Mouse (Mus musculus) heart, embryonic 16.5 days (tissue): ENCODE measurements at regions not wholly inside any gene's neighbourhood (a gene's known extent, or its start where the extent isn't known, plus 50 kb on each side); places are given as distances from the start of the nearest gene placed in this dataset.
"Not testable (repeated sequence)": the region's sequence is repeated elsewhere in the genome, so short reads cannot be mapped to it uniquely, and the experiment has no call there.

Source experiments
- ATAC-seq: fragments of 200-750 bp; cut with Nextera tagmentation; replicated peaks from 2 replicates; pipeline ENCODE4 v1.8.0; 2017; ENCODE audit warnings: moderate number of reproducible peaks; ENCODE audit not compliant: insufficient read depth, low FRiP score; ENCODE audit errors: extremely low read depth
- H3K27ac ChIP-seq: fragments of 300-500 bp; sonication (generic); 2 replicates; pipeline ENCODE4 v1.5.1; 2014; ENCODE audit warnings: mild to moderate bottlenecking, low read length, control low read depth, moderate library complexity
- H3K27me3 ChIP-seq: fragments of 300-500 bp; sonication (generic); 2 replicates; pipeline ENCODE4 v1.6.1; 2014; ENCODE audit warnings: low read length, mixed read lengths; ENCODE audit not compliant: control insufficient read depth, insufficient read depth
- H3K36me3 ChIP-seq: fragments of 300-500 bp; sonication (generic); 2 replicates; pipeline ENCODE4 v1.6.1; 2014; ENCODE audit not compliant: control insufficient read depth, insufficient read depth
- H3K4me1 ChIP-seq: fragments of 300-500 bp; sonication (generic); 2 replicates; pipeline ENCODE4 v1.6.1; 2014; ENCODE audit warnings: low read length, mixed read lengths; ENCODE audit not compliant: control insufficient read depth, insufficient read depth
- H3K4me2 ChIP-seq: fragments of 300-500 bp; sonication (generic); 2 replicates; pipeline ENCODE4 v1.6.1; 2014; ENCODE audit warnings: low read depth, mild to moderate bottlenecking, control low read depth, low read length
- H3K4me3 ChIP-seq: fragments of 300-500 bp; sonication (generic); 2 replicates; pipeline ENCODE4 v1.5.1; 2014; ENCODE audit warnings: mild to moderate bottlenecking, control low read depth, low read length
- H3K9ac ChIP-seq: fragments of 300-500 bp; sonication (generic); 2 replicates; pipeline ENCODE4 v1.6.1; 2014; ENCODE audit warnings: low read length, control low read depth
- H3K9me3 ChIP-seq: fragments of 300-500 bp; sonication (generic); replicated peaks from 2 replicates; pipeline ENCODE4 v1.6.1; 2016; ENCODE audit warnings: low read length; ENCODE audit not compliant: control insufficient read depth
- WGBS: fragments of 180-500 bp; shearing (Covaris S2); extraction: QIAGEN DNeasy Blood & Tissue Kit; methylation state at CpG from one replicate; pipeline ENCODE4 v1.1.7; 2014; 5-methylcytosine and 5-hydroxymethylcytosine counted together

GRCm38 (mm10) chr15:42111811-42112210 lies 1977.6 kb downstream of the 9330182O14Rik start:
- no peak overlapping the region for H3K27ac ChIP-seq
- no peak overlapping the region for H3K4me3 ChIP-seq
- no peaks in the 10 kb centered on the region for H3K36me3 ChIP-seq
- H3K4me2 ChIP-seq = no peak overlapping the region
- no peak for ATAC-seq
- H3K9ac ChIP-seq = no peak overlapping the region
- H3K9me3 ChIP-seq = no peaks in the 10 kb centered on the region
- WGBS = 63% methylated on average over 5 of the region's 5 CpGs
- no peaks in the 10 kb centered on the region for H3K4me1 ChIP-seq
- no peaks in the 10 kb centered on the region for H3K27me3 ChIP-seq

- no peak for ATAC-seq
- Histone ChIP-seq H3K9ac (no peak overlapping the region), H3K4me3 (no peak overlapping the region), H3K9me3 (no peaks in the 10 kb centered on the region), H3K27ac (no peak overlapping the region), H3K27me3 (no peaks in the 10 kb centered on the region), H3K36me3 (no peaks in the 10 kb centered on the region), H3K4me1 (no peaks in the 10 kb centered on the region), H3K4me2 (no peak overlapping the region)
- 91% methylated on average over 1 of the region's 1 CpGs for WGBS
Measured at GRCm38 (mm10) chr15:42127471-42127870, 1993.3 kb downstream of the 9330182O14Rik start.

- 87% methylated on average over 3 of the region's 3 CpGs for WGBS
- H3K4me3 ChIP-seq = no peak overlapping the region
- ATAC-seq = no peak
Measured at GRCm38 (mm10) chr15:42128976-42129375, 1994.8 kb downstream of the 9330182O14Rik start.

GRCm38 (mm10) chr15:42166546-42166945 lies 2032.4 kb downstream of the 9330182O14Rik start:
- no peak overlapping the region for H3K27ac ChIP-seq
- H3K4me1 ChIP-seq = no peaks in the 10 kb centered on the region
- no peak overlapping the region for H3K4me3 ChIP-seq
- no peaks in the 10 kb centered on the region for H3K36me3 ChIP-seq
- no peak for ATAC-seq
- no peaks in the 10 kb centered on the region for H3K27me3 ChIP-seq
- H3K9me3 ChIP-seq = no peaks in the 10 kb centered on the region
- no peak overlapping the region for H3K4me2 ChIP-seq
- H3K9ac ChIP-seq = no peak overlapping the region

More at GRCm38 (mm10) chr15:42128976-42129375, 1994.8 kb downstream of the 9330182O14Rik start:
- Histone ChIP-seq H3K4me2 (no peak overlapping the region), H3K4me1 (no peaks in the 10 kb centered on the region), H3K9ac (no peak overlapping the region), H3K27ac (no peak overlapping the region), H3K9me3 (no peaks in the 10 kb centered on the region), H3K27me3 (no peaks in the 10 kb centered on the region), H3K36me3 (no peaks in the 10 kb centered on the region)

GRCm38 (mm10) chr15:42177766-42178165 lies 2043.6 kb downstream of the 9330182O14Rik start:
- H3K27me3 ChIP-seq, H3K4me1 ChIP-seq, H3K9ac ChIP-seq, H3K27ac ChIP-seq, H3K36me3 ChIP-seq, H3K9me3 ChIP-seq, ATAC-seq, H3K4me2 ChIP-seq, H3K4me3 ChIP-seq: not testable (repeated sequence)
- 81% methylated on average over 1 of the region's 1 CpGs for WGBS

GRCm38 (mm10) chr15:42207187-42207846 lies 2073.2 kb downstream of the 9330182O14Rik start:
- H3K27me3 ChIP-seq = no peaks in the 10 kb centered on the region
- ATAC-seq = no peak
- H3K4me3 ChIP-seq = no peak overlapping the region
- 32% methylated on average over 5 of the region's 5 CpGs for WGBS
- no peak overlapping the region for H3K27ac ChIP-seq
- no peak overlapping the region for H3K9ac ChIP-seq
- H3K4me1 ChIP-seq = no peaks in the 10 kb centered on the region; the same call in 1 of the 2 replicates
- no peaks in the 10 kb centered on the region for H3K9me3 ChIP-seq
- no peaks in the 10 kb centered on the region for H3K36me3 ChIP-seq
- no peak overlapping the region for H3K4me2 ChIP-seq

- no peak overlapping the region for H3K4me3 ChIP-seq
- H3K27ac ChIP-seq = no peak overlapping the region
- H3K27me3 ChIP-seq = no peaks in the 10 kb centered on the region
- H3K36me3 ChIP-seq = no peaks in the 10 kb centered on the region
- no peak overlapping the region for H3K9ac ChIP-seq
- WGBS = 89% methylated on average over 11 of the region's 11 CpGs
- ATAC-seq = no peak
- no peaks in the 10 kb centered on the region for H3K4me1 ChIP-seq
- H3K9me3 ChIP-seq = no peaks in the 10 kb centered on the region
- H3K4me2 ChIP-seq = no peak overlapping the region
Measured at GRCm38 (mm10) chr15:42219496-42219895, 2085.3 kb downstream of the 9330182O14Rik start.

GRCm38 (mm10) chr15:42220005-42220404 lies 2085.8 kb downstream of the 9330182O14Rik start:
- Histone ChIP-seq H3K27me3 (no peaks in the 10 kb centered on the region), H3K9ac (no peak overlapping the region), H3K27ac (no peak overlapping the region), H3K4me3 (no peak overlapping the region), H3K36me3 (no peaks in the 10 kb centered on the region), H3K4me1 (no peaks in the 10 kb centered on the region), H3K4me2 (no peak overlapping the region), H3K9me3 (no peaks in the 10 kb centered on the region)
- WGBS = 72% methylated on average over 3 of the region's 3 CpGs
- no peak for ATAC-seq

- H3K27me3 ChIP-seq = no peaks in the 10 kb centered on the region
- H3K36me3 ChIP-seq = no peaks in the 10 kb centered on the region
- 63% methylated on average over 1 of the region's 1 CpGs for WGBS
- H3K4me2 ChIP-seq = no peak overlapping the region
- ATAC-seq = no peak
- H3K9ac ChIP-seq = no peak overlapping the region
- H3K4me1 ChIP-seq = no peaks in the 10 kb centered on the region
- no peaks in the 10 kb centered on the region for H3K9me3 ChIP-seq
- H3K27ac ChIP-seq = no peak overlapping the region
- no peak overlapping the region for H3K4me3 ChIP-seq
Measured at GRCm38 (mm10) chr15:42225006-42225405, 2090.8 kb downstream of the 9330182O14Rik start.
